Mouse (Mus musculus): ENCODE results near the gene Lclat1.
A peak's percentile ranks its signal among the peaks of the same experiment; 100 is the strongest.
"Not testable (repeated sequence)": the region's sequence is repeated elsewhere in the genome, so short reads cannot be mapped to it uniquely, and the experiment has no call there.

Gene Lclat1

GRCm38 (mm10) chr17:73270871-73271796, 163.3 kb downstream of the Lclat1 start:
- peak; percentile 71; the same call in 1 of the 2 replicates for ATAC-seq (ENCODE audit: insufficient number of reproducible peaks, low FRiP score, low TSS enrichment)

- ATAC-seq (ENCODE audit: insufficient number of reproducible peaks, low FRiP score, low TSS enrichment) = no peak
These were observed 164.2 kb downstream of the Lclat1 start for GRCm38 (mm10) chr17:73271797-73272600.

DNA sequence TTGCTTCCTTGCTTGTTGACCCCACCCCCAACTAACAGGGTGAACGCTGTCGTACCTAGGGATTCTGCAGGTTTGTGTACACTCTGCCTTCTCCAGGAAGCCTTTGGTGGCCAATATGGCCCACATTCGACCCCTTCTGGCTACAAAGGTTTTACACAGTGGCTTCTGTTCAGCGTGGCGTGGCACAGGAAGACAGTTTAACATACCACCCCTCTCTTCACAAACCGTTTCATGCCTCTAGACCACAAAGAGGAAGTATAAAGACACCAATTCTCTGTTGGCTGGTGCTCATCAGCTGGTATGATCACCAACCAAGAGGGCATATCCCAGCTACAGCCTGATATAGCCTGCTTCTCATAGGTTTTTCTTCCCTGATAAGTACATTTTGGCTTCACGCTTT, 166.0 kb downstream of the Lclat1 start:
- ATAC-seq (ENCODE audit: insufficient number of reproducible peaks, low FRiP score, low TSS enrichment) = no peak

DNA sequence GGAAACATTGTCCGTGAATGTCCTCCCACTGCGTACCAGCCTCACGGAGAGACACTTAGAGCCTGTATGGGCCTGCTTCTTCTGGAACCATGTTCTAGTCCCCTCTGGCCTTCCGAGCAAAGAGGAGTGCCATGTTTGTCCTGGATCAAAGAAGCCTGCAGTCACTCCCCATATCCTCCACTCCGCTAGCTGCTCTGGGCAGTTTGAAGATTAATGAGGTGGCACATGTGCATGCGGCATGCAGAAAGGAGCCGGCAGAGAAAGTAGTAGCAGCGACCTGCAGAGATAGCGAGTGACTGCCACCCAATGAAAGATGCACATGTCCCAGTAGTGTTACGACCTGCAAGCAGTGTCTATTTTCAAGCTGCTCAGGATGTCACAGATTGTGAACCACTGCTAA, 167.3 kb downstream of the Lclat1 start:
- no peak for ATAC-seq (ENCODE audit: insufficient number of reproducible peaks, low FRiP score, low TSS enrichment)

- no peak for ATAC-seq (ENCODE audit: insufficient number of reproducible peaks, low FRiP score, low TSS enrichment)
These were observed 170.0 kb downstream of the Lclat1 start for GRCm38 (mm10) chr17:73277770-73278169.

GRCm38 (mm10) chr17:73282702-73283101, 174.9 kb downstream of the Lclat1 start:
- not testable (repeated sequence) for ATAC-seq (ENCODE audit: insufficient number of reproducible peaks, low FRiP score, low TSS enrichment)

GRCm38 (mm10) chr17:73284301-73284700, 176.5 kb downstream of the Lclat1 start:
- no peak for ATAC-seq (ENCODE audit: insufficient number of reproducible peaks, low FRiP score, low TSS enrichment)

Measured in cerebellum, adult (tissue).